Mouse (Mus musculus): Measurements from ENCODE around the gene Pigb.

GRCm38 (mm10) chr9:72972984-72973383 lies 67.2 kb downstream of the Pigb start:
- TF ChIP-seq CTCF (IDR thresholded peaks at IDR 0.05; ENCODE audit: borderline replicate concordance, insufficient read depth, low read length) (no peak), POLR2A (IDR thresholded peaks at IDR 0.05; ENCODE audit: low read depth, low read length) (no peak)

Measured in embryonic fibroblast, embryonic 13.5 days (primary cell).